Mouse (Mus musculus) thymus, adult 2 months (tissue): ENCODE data around the gene Stat3.

Source experiments
- CTCF ChIP-seq: fragments of 200-500 bp; IDR thresholded peaks from 2 replicates; pipeline ENCODE4 v1.5.1; 2012; ENCODE audit warnings: mild to moderate bottlenecking, control low read depth, low read length, moderate library complexity, borderline replicate concordance; ENCODE audit not compliant: control insufficient read depth, poor library complexity, insufficient read depth; ENCODE audit errors: extremely low read depth
- POLR2A ChIP-seq: fragments of 200-500 bp; IDR thresholded peaks from 2 replicates; pipeline ENCODE4 v1.6.1; 2012; ENCODE audit warnings: mild to moderate bottlenecking, low read length, control low read depth, moderate library complexity; ENCODE audit not compliant: control insufficient read depth, poor library complexity, insufficient read depth; ENCODE audit errors: extremely low read depth

DNA sequence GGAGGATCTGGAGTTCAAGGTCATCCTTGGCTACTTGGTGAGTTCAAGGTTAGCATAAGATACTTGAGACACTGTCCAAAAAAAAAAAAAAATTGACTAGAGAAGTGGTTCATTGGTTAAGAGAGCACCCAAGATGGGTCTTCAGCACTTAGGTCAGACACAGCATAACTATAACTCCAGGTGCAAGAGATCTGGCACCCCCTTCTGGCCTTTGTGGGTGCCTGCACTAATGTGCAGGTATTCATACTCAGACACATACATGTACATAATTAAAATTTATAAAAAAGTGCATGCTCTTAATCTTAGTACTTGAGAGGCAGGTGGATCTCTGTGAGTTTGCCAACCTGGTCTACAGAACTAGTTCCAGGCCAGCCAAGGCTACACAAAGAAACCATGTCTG, 8.2 kb upstream of the Stat3 start:
- TF ChIP-seq POLR2A, result no peak
- TF ChIP-seq CTCF, result no peak
